Mouse (Mus musculus) embryonic facial prominence, embryonic 15.5 days (tissue): ENCODE measurements around the gene Sdhaf1. TPM values are rescaled to one million over a fixed set of nuclear protein-coding genes. Genes with fewer than 3 reads are reported as not detected.

Experiments
- ATAC-seq: fragments of 200-750 bp; cut with Nextera tagmentation; 2 replicates; pipeline ENCODE4 v1.8.0; 2017; ENCODE audit warnings: low read depth, moderate TSS enrichment; ENCODE audit not compliant: insufficient number of reproducible peaks, low FRiP score, low TSS enrichment
- H3K27ac ChIP-seq: fragments of 300-500 bp; sonication (generic); replicated peaks from 2 replicates; pipeline ENCODE4 v1.5.1; 2015; ENCODE audit warnings: mild to moderate bottlenecking, inconsistent platforms
- H3K27me3 ChIP-seq: fragments of 300-500 bp; sonication (generic); 2 replicates; pipeline ENCODE4 v1.6.1; 2015; ENCODE audit warnings: inconsistent platforms
- H3K36me3 ChIP-seq: fragments of 300-500 bp; sonication (generic); 2 replicates; pipeline ENCODE4 v1.6.1; 2015; ENCODE audit warnings: mild to moderate bottlenecking, inconsistent platforms
- H3K4me1 ChIP-seq: fragments of 300-500 bp; sonication (generic); 2 replicates; pipeline ENCODE4 v1.6.1; 2015; ENCODE audit warnings: inconsistent platforms
- H3K4me2 ChIP-seq: fragments of 300-500 bp; sonication (generic); replicated peaks from 2 replicates; pipeline ENCODE4 v1.6.1; 2015; ENCODE audit warnings: mild to moderate bottlenecking, inconsistent platforms
- H3K4me3 ChIP-seq: fragments of 300-500 bp; sonication (generic); replicated peaks from 2 replicates; pipeline ENCODE4 v1.5.1; 2015; ENCODE audit warnings: mild to moderate bottlenecking, inconsistent platforms
- H3K9ac ChIP-seq: fragments of 300-500 bp; sonication (generic); 2 replicates; pipeline ENCODE4 v1.6.1; 2015; ENCODE audit warnings: inconsistent platforms
- H3K9me3 ChIP-seq: fragments of 300-500 bp; sonication (generic); replicated peaks from 2 replicates; pipeline ENCODE4 v1.6.1; 2016; ENCODE audit warnings: inconsistent platforms
- WGBS: fragments of 180-500 bp; shearing (Covaris S2); methylation state at CpG from one replicate; pipeline ENCODE4 v1.1.7; 2015; 5-methylcytosine and 5-hydroxymethylcytosine counted together
- polyA plus RNA-seq: library from polyadenylated mRNA; unstranded; fragments of >200 nt; fragmentation: Nextera tagmentation; extraction: Ambion mirVana; gene quantifications from 2 replicates; pipeline ENCODE4 v1.2.1, GENCODE M21; 2015

Sdhaf1 gene
- polyA plus RNA-seq, 1 experiment from 2014 or later, result 17.9 TPM

- H3K9me3 ChIP-seq, result 0 out of 2 replicates have a peak, but pooled peaks cover 4% of the 10 kb centered on the region
- H3K27ac ChIP-seq, result no peak overlapping the region
- WGBS, result 49% methylated on average over 2 of the region's 2 CpGs
- H3K27me3 ChIP-seq, result no peaks in the 10 kb centered on the region
- H3K4me3 ChIP-seq, result no peak overlapping the region
- no peaks in the 10 kb centered on the region for H3K36me3 ChIP-seq
- ATAC-seq, result no peak
- no peak overlapping the region for H3K4me2 ChIP-seq
- no peak overlapping the region for H3K9ac ChIP-seq
- peaks cover 13% of the 10 kb centered on the region for H3K4me1 ChIP-seq
Observed at GRCm38 (mm10) chr7:30325364-30325763, 1.7 kb upstream of the Sdhaf1 start.

- peaks cover 13% of the 10 kb centered on the region for H3K4me1 ChIP-seq
- 79% methylated on average over 5 of the region's 5 CpGs for WGBS
- no peak for ATAC-seq
- H3K27me3 ChIP-seq, result no peaks in the 10 kb centered on the region
- H3K9ac ChIP-seq, result no peak overlapping the region
- no peak overlapping the region for H3K27ac ChIP-seq
- no peak overlapping the region for H3K4me3 ChIP-seq
- H3K4me2 ChIP-seq, result no peak overlapping the region
- H3K9me3 ChIP-seq, result 0 out of 2 replicates have a peak, but pooled peaks cover 4% of the 10 kb centered on the region
- no peaks in the 10 kb centered on the region for H3K36me3 ChIP-seq
Observed at GRCm38 (mm10) chr7:30324300-30324944, 727 bp upstream of the Sdhaf1 start.

- H3K27me3 ChIP-seq, result no peaks in the 10 kb centered on the region
- peak overlapping the region; percentile 89 for H3K4me3 ChIP-seq
- H3K9ac ChIP-seq, result no peak overlapping the region
- H3K27ac ChIP-seq, result peak overlapping the region; percentile 95
- WGBS, result 25% methylated on average over 6 of the region's 6 CpGs
- no peak for ATAC-seq
- peaks cover 13% of the 10 kb centered on the region for H3K4me1 ChIP-seq
- H3K9me3 ChIP-seq, result 0 out of 2 replicates have a peak, but pooled peaks cover 4% of the 10 kb centered on the region
- H3K36me3 ChIP-seq, result no peaks in the 10 kb centered on the region
- peak overlapping the region; percentile 81 for H3K4me2 ChIP-seq
Observed at GRCm38 (mm10) chr7:30322865-30323264, 830 bp downstream of the Sdhaf1 start.

- Histone ChIP-seq H3K27ac (peak overlapping the region; percentile 95), H3K4me1 (peaks cover 13% of the 10 kb centered on the region), H3K4me2 (peak overlapping the region; percentile 81), H3K9me3 (0 out of 2 replicates have a peak, but pooled peaks cover 4% of the 10 kb centered on the region), H3K9ac (peak overlapping the region; percentile 85), H3K27me3 (no peaks in the 10 kb centered on the region), H3K4me3 (peak overlapping the region; percentile 89), H3K36me3 (no peaks in the 10 kb centered on the region)
- ATAC-seq, result peak; percentile 98
- WGBS, result under 1% methylated on average over 20 of the region's 20 CpGs
Observed at GRCm38 (mm10) chr7:30322285-30322667, 1.4 kb downstream of the Sdhaf1 start.

- under 1% methylated on average over 63 of the region's 63 CpGs for WGBS
- peak within 1 kb of the TSS; percentile 89 for H3K4me3 ChIP-seq
- ATAC-seq, result peak; percentile 61
- peaks cover 13% of the 10 kb centered on the region for H3K4me1 ChIP-seq
- H3K9me3 ChIP-seq, result 0 out of 2 replicates have a peak, but pooled peaks cover 4% of the 10 kb centered on the region
- no peaks in the 10 kb centered on the region for H3K36me3 ChIP-seq
- H3K27me3 ChIP-seq, result no peaks in the 10 kb centered on the region
- H3K9ac ChIP-seq, result peak within 1 kb of the TSS; percentile 85
- H3K27ac ChIP-seq, result peak within 1 kb of the TSS; percentile 95
- peak within 1 kb of the TSS; percentile 81 for H3K4me2 ChIP-seq
Observed at GRCm38 (mm10) chr7:30321539-30322284, 2.0 kb downstream of the Sdhaf1 start, which contains the start of gene E130208F15Rik. TSS of gene E130208F15Rik (plus strand) at chr7:30321740.

GRCm38 (mm10) chr7:30320946-30321345 lies 2.7 kb downstream of the Sdhaf1 start:
- Histone ChIP-seq H3K27ac (no peak overlapping the region), H3K4me3 (peak overlapping the region; percentile 89), H3K27me3 (no peaks in the 10 kb centered on the region), H3K9ac (peak overlapping the region; percentile 13; the same call in 1 of the 2 replicates), H3K4me1 (peaks cover 13% of the 10 kb centered on the region), H3K36me3 (no peaks in the 10 kb centered on the region), H3K4me2 (peak overlapping the region; percentile 81), H3K9me3 (0 out of 2 replicates have a peak, but pooled peaks cover 4% of the 10 kb centered on the region)
- no peak for ATAC-seq
- WGBS, result 69% methylated on average over 2 of the region's 2 CpGs

GRCm38 (mm10) chr7:30318142-30318541 lies 5.6 kb downstream of the Sdhaf1 start:
- Histone ChIP-seq H3K4me3 (no peak overlapping the region), H3K4me2 (no peak overlapping the region), H3K27me3 (no peaks in the 10 kb centered on the region), H3K36me3 (no peaks in the 10 kb centered on the region), H3K9ac (no peak overlapping the region), H3K27ac (no peak overlapping the region), H3K4me1 (peaks cover 26% of the 10 kb centered on the region), H3K9me3 (no peaks in the 10 kb centered on the region)
- 98% methylated on average over 3 of the region's 3 CpGs for WGBS
- ATAC-seq, result no peak

GRCm38 (mm10) chr7:30315559-30316529 lies 7.9 kb downstream of the Sdhaf1 start:
- no peak for ATAC-seq
- H3K27me3 ChIP-seq, result no peaks in the 10 kb centered on the region
- H3K4me3 ChIP-seq, result peak overlapping the region; percentile 43
- peaks cover 14% of the 10 kb centered on the region for H3K4me1 ChIP-seq
- H3K36me3 ChIP-seq, result peaks cover 10% of the 10 kb centered on the region; the same call in 1 of the 2 replicates
- H3K9me3 ChIP-seq, result no peaks in the 10 kb centered on the region
- WGBS, result 65% methylated on average over 13 of the region's 13 CpGs
- H3K27ac ChIP-seq, result no peak overlapping the region
- H3K9ac ChIP-seq, result peak overlapping the region; percentile 9; the same call in 1 of the 2 replicates
- H3K4me2 ChIP-seq, result peak overlapping the region; percentile 47

GRCm38 (mm10) chr7:30314721-30315155 lies 9.0 kb downstream of the Sdhaf1 start, which contains the start of gene Syne4:
TSS of gene Syne4 (plus strand) at chr7:30314807.
- peak within 1 kb of the TSS; percentile 47 for H3K4me2 ChIP-seq

GRCm38 (mm10) chr7:30313666-30314320 lies 9.9 kb downstream of the Sdhaf1 start:
- Histone ChIP-seq H3K4me1 (peaks cover 28% of the 10 kb centered on the region), H3K36me3 (peaks cover 10% of the 10 kb centered on the region; the same call in 1 of the 2 replicates), H3K27me3 (no peaks in the 10 kb centered on the region), H3K9me3 (no peaks in the 10 kb centered on the region), H3K4me2 (no peak overlapping the region), H3K9ac (no peak overlapping the region), H3K27ac (no peak overlapping the region), H3K4me3 (no peak overlapping the region)
- WGBS, result 44% methylated on average over 27 of the region's 27 CpGs
- ATAC-seq, result no peak

More at GRCm38 (mm10) chr7:30314721-30315155, 9.0 kb downstream of the Sdhaf1 start, which contains the start of gene Syne4:
- Histone ChIP-seq H3K4me3 (peak within 1 kb of the TSS; percentile 43), H3K27ac (no peak within 1 kb of the TSS), H3K27me3 (no peaks in the 10 kb centered on the region), H3K4me1 (peaks cover 20% of the 10 kb centered on the region), H3K36me3 (peaks cover 10% of the 10 kb centered on the region; the same call in 1 of the 2 replicates), H3K9me3 (no peaks in the 10 kb centered on the region), H3K9ac (peak within 1 kb of the TSS; percentile 23)
- 0 out of 2 replicates have a peak, but pooled peaks have one; percentile 26 for ATAC-seq
- 3% methylated on average over 9 of the region's 9 CpGs for WGBS
